Mouse (Mus musculus): ENCODE data around the gene Ywhaq.

Gene Ywhaq

DNA sequence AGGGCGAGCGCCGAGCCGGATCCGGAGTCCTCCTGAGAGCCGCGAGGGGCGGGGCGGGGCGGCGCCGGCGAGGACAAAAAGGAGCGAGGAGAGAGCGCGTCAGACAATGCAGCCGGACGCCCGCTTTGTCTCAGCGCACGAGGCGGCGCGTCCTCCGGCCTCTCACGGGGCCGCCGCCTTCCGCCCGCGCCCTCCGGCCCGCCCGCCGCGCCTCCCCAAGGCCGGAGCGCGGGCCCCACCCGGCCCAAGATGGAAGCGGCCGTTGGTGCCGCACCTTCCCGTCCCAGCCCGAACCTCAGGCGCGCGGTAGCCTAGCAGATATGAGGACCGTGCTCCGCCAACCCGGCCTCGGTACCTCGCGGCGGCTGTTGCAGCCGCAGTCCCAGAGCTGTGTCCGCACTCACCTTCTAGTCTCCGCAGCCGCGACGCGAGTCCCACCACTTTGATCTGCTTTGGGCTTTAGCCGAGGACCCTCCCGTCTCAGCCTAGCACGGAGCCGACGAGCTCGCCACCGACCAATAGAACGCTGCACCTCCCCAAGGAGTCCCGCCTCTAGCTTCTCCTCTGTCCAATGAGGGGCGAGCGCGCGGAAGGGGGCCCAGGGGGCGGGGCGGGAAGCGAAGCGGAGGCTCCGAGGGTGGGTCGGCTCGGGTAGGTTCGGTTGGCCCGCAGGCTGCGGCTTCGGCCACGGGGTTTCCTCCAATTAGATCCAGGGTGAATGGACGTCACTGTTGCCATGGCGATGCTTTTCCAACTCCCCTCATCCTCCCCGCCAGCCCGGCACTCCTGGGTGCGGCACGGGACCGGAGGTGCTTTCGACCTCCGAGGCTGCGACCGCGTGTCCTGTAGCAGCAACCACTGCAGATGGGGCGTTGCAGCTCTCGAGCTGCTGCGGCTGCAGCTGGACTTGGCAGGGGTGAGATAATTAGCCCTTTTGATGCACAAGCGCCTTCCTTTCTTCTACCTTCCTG is at the start of gene Ywhaq:
Gene Ywhaq, minus strand, starts transcription at position 538 of the 971 bp plus-strand sequence.
- peak; percentile 99 for DNase-seq

DNA sequence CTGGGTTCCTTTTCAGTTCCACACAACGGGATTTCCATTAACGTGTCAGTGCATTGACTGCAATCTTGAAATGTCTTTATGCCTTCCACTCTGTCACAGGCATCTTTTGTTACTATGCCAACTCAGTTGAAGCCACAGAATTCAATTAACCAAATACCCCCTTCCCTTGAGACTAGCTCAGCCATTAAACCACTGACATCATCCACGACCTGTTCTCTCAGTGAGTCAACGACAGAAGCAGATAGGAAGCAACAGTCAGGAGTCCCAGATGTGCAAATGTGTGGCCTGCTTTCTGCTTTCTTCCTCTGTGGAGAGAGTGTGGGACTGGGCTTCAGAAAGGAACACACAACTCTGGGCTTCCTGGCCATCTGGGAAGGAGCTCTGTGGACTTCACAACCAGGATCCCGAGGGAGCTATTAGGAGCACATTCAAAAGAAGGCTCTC is 46.0 kb upstream of the Ywhaq start:
- DNase-seq = no peak

DNA sequence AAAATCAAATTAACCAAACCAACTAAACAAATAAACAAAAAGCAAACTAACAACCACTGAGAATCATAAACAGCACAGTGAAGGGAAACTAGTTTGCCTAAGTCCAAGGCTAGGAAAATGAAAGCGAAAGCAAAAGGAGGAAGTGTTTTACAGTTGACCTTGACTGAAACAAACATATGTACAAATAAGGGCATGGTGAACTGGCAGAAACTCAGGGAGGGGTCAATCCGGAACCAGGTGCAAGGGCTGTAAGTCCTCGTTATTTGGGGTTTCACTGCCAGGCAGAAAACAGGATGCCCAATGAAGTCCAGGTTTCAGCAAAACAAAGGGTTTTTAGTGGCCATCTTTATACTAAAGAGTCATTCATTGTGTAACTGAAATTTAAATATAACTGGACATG is 45.2 kb upstream of the Ywhaq start:
- DNase-seq = peak; percentile 55

DNA sequence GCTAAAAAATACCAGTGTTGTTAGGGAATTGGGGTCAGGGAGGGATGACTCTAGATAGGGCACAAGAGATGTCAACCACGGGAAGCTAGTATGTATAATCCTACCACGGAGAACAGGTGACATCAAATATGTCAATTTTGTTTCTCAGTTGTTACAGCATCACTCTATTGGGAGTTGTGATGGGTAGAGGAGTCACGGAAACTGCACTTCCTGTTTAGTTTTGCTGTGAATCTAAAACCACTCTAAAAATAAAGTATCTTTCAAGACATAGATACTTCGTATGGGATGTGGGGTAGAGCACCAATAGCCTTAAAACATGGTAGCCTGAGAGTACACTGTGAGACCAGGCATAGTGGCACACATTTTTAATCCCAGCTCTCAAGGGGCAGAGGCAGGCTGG is 42.2 kb upstream of the Ywhaq start:
- no peak for DNase-seq

DNA sequence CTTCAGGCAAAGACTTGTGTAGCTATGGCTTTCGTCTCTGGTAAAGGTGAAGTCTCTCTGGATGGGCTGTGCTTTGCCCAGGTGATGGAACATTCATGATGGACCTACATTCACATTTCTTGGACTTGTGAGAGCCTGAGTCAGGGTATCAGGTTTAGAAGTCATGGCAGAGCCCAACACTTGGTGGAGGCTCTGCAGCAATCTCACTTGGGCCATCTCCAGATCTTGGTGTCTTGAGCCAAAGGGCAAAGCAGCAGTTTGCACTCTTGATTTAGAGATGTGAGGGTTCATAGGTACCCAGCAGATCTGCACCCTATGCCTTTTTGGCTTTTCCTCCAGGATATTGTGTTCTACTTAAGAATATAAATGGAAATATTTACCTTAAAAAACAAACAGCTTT is 38.6 kb upstream of the Ywhaq start:
- DNase-seq = no peak

DNA sequence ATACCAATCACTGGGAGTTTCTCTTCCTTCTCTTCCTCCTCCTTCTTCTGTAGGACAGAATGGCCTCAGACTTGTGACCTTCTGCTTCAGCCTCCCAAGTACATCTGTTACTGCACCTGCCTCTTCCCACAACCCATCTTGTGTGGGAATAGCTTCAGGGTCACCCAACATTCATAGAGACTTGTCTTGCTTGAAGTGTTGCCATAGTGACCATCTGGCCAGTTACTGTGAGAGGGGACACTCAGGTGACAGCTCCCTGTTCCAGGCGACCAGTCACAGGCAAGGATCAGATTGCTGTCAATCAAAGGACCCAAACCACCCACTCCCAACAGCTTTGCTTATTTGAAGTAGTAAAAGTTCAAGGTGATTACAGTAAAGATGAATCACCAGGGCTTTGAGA is 34.3 kb upstream of the Ywhaq start:
- no peak for DNase-seq

DNA sequence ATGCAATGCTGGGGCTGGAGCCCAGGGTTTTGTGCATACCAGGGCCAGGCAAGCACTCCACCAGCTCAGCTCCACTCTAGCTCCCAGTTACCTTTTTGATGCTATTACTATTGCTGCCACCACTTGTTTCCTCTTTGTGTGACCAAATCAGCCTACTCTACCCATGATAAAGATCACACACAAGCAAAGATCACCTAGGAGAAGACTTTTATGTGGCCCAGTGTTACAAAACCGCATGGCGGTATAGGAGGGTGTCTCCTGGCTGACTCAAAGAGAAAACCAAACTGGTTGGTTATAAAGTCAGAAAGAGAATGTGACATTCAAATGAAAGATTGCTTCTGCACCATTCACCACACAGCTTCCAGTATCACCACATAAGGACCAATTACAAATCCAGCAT is 33.9 kb upstream of the Ywhaq start:
- DNase-seq = no peak

DNA sequence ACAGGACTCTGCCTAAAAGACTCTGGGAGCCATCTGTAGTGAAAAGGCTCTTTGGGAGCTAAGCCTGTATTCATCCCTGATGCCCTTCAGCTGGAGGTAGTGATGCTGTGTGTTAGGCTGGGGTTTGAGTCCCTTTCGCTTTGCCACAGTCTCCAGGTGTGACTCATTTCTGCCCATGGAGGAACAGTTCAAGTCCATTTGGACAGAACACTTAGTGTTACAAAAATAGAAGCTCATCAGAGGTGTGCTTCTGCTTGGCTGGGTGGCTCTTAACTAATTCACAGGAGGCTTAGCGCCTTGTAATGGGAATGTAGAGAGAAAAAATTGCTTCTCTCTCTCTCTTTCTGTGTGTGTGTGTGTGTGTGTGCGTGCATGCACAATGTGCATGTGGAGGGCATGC is 26.3 kb upstream of the Ywhaq start:
- DNase-seq = no peak

DNA sequence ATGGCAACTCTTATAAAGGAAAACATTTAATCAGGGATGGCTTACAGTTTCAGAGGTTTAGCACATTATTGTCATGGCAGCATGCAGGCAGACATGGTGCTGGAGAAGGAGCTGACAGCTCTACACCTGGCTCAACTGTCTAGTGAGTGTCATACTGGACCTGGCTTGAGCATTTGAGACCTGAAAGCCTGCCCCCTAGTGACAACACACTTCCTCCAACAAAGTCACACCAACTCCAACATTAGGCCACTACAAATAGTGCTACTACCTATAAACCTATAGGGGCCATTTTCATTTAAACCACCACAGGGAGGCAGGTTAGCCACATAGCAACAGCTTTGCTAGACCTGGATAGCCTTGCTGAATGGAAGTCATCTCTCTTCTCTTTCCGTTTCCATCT is 24.4 kb upstream of the Ywhaq start:
- peak; percentile 23 for DNase-seq

DNA sequence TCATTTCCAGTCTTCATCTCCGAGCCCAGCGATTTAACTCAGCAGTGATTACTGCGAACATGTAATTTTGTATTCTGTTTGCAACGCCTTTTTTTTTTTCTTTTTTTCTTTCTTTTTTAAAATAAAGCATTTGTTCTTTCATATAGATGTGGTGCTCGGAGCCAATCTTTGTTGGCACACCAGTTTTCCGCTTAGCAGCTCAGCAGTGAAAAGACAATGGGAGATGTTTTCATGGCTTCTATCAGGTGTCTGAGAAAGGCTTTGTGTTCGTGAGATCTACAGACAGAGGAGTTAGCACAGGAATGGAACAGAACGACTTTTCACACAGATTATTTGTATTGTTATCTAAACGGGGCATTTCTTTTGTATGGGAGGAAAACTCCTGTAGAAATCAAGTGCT is 22.0 kb upstream of the Ywhaq start:
- DNase-seq = no peak

DNA sequence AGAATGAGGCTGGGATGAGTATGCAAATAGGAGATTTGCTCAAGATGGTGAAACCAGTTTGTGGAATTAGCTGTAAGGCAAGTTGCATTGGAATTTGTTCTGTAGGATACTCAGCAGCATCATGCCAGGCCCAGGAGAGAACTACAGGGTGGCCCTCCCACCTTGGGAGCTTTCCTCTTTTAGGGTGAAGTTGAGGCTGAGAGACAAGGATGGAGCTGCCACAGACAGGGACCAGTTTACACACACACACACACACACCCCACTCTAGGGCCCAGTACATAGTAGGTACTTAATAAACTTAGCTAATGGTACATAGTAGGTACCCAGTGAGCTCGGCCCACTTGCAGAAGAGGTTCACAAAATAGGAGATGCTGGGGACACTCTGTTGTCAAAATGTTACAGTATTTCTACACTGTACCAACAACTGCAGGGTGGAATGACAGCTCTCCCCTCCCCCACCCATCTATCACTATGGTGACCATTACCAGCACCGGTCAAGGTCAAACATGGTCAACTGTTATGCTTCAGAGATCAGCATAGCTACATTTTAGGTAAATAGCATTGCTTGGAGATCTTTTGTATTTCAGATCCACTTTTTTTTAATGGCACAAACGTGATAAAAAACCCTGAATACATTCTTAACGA is 21.4 kb upstream of the Ywhaq start:
- DNase-seq = no peak

DNA sequence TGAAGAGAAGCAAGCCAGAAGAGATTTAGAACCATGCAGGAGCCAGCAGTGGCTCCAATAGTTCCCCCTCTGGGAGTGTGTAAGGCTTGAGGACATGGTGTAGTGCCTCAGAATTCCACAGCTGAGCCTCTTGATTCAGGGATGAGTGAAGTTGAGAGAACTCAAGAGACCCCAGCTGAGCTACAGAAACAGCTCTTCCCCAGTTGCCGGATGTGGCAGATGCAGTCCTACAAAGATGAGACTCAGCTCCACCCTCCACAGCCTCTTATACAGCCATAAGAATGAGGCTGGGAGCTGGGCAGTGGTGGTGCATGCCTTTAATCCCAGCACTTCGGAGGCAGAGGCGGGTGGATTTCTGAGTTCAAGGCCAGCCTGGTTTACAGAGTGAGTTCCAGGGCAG is 20.9 kb upstream of the Ywhaq start:
- no peak for DNase-seq

DNA sequence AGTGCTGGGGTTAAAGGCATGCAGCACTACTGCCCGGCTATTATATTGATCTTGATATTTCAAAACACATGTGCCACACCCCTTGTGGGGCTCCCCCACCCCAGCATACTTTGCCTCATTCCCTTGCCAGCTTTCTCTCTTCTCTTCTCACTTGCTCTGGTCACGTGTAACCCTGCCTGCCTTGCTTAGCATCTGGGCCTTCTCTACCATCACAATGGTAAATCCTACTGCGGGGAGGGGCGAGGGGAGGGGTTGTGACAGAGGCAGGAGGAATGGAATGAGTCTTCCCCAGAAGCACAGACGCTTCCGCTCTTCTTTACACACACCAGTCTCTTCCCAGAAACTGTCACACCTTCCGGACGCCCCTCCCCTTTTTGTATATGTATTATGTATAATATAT is 14.5 kb upstream of the Ywhaq start:
- peak; percentile 67 for DNase-seq

DNA sequence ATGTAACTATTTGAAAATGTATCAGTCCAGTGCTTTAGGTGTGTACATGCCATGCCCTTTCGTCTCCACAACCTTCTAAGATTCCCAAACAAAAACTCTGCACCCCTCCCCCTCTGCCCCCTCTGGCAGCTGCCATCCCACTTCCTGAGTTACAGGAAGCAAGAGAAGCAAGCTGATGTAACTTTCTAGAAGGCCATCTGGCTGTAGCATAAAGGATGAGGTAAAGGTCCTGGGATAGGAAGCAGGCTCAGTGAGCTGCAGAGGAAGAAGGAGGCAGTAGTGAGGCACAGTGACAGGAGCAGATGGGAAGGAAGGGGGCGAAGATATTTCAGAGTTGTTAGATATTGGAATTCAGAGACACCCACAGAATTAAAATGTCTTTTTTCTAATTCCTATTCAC is 13.6 kb upstream of the Ywhaq start:
- DNase-seq = no peak

DNA sequence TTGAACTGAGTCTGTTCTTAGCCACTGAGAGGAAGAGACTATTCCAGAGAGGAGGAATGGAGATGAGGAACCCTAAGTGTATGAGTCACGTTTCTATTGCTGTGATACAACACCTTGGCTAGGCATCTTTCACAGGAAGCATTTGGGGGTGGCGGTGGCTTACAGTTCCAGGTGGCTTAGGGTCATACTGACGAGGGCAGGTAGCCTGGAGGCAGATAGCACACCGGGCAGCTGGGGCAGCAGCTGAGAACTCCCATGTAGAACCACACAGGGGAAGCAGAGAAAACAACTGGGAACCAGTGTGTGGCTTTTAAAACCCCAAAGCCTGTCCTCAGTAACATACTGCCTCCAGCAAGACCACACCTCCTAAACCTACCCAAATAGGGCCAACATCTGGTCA is 12.7 kb upstream of the Ywhaq start:
- DNase-seq = no peak

DNA sequence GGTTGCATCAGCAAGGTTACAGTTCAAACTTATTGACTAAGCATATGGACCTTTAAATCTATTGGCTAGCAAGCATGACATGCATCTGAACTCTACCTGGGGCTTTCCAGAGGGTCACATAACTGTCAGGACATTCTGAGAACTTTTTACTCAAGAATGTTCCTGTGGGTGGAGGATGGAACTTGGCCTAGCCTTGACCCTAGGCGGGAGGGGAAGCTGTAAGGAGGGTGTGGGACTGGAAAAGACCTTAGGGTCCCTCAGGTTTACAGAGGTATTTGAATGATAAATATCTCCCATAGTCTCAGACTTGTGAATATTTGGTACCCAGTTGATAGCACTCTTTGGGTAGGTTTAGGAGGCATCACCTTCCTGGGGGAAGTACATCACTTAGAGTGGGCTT is 11.6 kb upstream of the Ywhaq start:
- DNase-seq = no peak

DNA sequence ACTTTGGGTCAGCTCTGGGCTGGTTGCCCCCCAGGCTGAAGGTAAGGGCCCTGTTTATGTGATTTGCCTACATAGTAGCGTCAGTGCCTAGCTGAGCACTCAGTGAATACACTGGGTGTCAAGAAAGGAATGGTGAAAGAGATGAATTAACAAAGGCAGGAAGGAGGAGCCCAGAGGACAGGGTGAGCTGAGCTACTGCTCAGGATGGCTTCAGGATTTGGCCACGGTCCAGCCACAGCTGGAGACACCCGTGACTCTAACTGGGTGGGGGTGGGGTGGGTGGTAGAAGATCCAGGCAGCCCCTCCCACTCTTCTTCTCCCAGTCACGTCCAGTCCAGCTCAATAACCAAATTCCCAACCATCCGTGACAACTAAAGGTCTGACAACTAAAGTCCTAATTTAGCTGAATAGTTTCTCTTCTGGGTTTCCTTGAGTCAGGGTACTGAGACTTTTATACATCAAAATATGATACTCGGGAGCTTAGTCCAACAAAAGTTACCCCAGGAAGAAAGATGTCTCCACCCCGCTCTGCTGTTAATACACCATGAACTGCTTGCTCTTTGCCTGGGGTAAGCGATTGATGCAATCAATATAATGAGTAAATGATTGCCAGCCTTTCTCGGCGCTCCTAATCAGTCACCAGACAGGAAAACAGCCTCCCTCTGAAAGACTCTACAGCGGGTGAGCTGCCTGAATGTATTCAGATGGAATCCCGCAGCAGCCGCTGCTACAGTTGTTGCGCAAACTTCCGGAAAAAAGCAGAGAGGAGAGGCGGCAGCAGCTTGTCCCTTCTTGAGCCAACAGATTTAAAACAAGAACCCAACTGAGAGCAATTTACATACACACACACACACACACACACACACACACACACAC is 8.9 kb upstream of the Ywhaq start:
- DNase-seq = peak; percentile 71

DNA sequence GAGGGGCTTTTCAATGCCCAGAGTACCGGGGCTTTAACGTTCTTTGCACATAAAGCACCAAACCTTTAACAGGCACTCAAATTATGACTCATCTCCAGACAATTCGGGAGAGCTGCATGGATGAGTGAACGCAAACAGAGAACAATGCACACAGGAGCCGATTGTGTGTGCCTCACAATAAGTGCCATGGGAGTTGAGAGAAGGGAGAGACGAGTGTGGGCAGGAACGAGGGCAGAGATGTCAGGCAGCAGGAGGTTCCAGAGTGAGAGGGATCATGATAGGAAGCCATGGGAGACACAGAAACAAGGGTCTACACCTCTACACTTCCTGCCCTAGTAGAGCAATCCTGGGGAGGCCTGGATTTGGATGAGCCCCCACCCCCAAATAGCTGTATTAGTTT is 7.2 kb upstream of the Ywhaq start:
- no peak for DNase-seq

DNA sequence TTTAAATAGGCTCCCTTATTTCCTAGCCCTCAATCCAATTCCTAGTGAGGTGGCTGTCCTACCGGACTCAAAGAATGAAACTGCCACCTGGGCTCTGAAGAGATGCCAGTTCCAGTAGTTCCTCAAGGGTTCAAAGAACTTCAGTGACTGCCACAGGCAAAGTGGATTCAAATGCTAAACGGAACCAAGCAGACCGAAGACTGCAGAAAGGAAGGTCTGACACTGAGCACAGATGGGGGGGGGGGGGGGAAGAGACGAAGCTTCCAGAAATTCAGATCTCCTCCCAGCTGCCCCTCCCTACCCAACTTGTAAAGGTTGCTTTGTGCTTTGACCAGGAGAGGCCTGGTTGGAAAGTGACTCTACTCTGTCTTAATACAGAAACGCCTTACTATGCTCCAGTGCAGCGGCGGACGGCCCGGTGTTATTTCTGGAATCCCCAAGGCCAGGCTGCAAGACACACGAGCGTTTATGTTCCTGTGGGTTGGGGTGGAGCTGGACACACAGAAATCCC is 1.2 kb upstream of the Ywhaq start:
- DNase-seq = no peak

DNA sequence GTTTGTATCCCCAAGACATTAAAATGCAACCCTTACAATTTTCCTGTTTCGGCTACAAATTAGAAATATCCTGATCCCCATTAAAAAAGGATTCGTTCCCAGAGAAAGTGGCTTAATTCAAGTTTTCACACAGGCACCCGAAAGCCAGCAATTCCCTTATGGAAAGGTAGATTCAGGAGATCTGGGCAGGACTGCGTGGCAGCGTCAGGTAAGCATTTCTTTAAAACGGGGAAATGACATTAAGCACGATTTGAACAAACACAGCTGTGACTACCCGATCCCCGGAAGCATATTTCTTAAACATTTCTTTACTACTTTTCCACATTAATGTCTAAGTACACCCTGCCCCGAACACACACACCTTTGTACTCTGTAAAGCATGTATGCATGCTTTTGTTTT is 646 bp upstream of the Ywhaq start:
- no peak for DNase-seq

DNA sequence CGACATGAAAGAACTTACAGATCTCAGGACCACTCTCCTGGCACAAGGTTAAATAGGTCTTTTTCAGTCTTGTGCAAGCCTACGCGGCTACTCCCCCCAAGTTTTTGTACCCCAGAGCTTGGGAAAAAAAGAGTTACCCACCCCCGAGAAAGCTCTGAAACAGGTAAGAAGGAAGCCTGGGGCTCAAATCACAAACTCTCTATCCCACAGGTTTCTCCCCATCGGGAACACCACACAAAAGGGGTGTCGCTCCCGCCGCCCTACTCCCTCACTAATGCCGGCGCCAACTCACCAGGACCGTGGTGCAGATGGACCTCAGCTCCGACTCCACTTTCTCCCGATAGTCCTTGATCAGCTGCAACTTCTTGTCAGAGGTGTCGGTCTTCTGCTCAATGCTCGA is 931 bp downstream of the Ywhaq start:
- DNase-seq = peak; percentile 12

DNA sequence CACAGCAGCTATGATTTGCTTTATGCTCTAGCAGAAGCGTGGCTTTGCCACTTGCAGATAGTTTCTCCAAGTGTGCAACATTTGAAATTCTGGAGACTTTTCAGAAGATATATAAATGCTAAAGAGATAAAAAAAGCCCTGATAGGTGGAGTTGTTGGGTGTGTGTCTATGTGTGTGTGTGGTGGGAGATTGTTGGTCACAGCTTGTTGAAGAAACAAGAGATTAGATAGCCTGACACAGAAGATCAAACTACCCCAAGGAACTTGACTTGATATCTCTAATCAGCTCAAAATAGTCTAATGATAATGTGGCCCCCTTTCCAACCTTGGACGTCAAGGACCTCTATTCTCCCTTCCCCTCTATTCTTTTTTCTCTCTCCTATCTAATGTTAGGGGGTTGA is 6.8 kb downstream of the Ywhaq start:
- no peak for DNase-seq

DNA sequence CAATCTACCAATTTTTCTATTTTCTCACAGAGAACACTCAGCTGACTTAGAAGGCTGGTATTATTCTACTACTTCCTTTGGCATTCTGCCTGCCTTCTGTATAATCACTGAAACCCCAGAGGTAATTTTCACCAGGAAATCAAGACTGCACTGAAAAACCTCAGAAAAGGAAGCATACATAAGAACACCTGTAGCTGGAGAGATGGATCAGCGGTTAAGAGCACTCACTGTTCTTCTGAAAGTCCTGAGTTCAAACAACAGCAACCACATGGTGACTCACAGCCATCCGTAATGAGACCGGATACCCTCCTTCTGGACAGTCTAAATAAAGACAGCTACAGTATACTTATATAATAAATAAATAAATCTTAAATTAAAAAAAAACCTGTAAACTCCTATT is 7.8 kb downstream of the Ywhaq start:
- no peak for DNase-seq
